Mouse (Mus musculus) urinary bladder, adult 2 months (tissue): ENCODE data around the gene Chgb. TPM values are rescaled to one million over a fixed set of nuclear protein-coding genes. Genes with fewer than 3 reads are reported as not detected.

ENCODE experiments used
- DNase-seq: peaks from one replicate; pipeline ENCODE4 v3.0.0; 2022; ENCODE audit warnings: low spot score
- polyA plus RNA-seq: library from polyadenylated mRNA; depleted of rRNA; stranded (reverse); fragments of >200 nt; gene quantifications from 2 replicates; pipeline ENCODE4 v1.2.3, GENCODE M21; 2012; rRNA removed

The Chgb gene
- polyA plus RNA-seq, result 0.19 and 0.27 TPM in 2 replicates

DNA sequence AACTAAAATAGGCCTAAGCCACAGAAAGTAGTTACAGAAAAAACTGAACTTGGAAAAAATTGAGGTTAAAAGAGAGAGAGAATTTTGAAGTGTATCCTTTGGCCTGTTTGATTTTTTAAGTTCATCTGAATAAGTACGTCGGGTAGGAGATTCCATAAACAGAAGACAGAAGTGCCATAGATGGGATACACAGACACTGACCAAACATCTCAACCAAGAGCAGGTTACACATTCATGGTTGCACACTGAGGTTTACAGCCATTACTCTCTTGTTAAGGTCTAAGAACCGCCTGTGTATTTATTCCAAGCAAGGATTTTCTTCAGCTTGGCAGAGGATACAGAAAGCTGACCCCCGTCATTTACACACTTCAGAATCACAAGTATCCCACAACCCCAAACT, at the start of gene Chgb:
Gene Chgb (plus strand): TSS at position 301 of the 400 bp plus-strand sequence.
- DNase-seq, result no peak

GRCm38 (mm10) chr2:132732940-132733339, 48.1 kb upstream of the Chgb start:
- no peak for DNase-seq

DNA sequence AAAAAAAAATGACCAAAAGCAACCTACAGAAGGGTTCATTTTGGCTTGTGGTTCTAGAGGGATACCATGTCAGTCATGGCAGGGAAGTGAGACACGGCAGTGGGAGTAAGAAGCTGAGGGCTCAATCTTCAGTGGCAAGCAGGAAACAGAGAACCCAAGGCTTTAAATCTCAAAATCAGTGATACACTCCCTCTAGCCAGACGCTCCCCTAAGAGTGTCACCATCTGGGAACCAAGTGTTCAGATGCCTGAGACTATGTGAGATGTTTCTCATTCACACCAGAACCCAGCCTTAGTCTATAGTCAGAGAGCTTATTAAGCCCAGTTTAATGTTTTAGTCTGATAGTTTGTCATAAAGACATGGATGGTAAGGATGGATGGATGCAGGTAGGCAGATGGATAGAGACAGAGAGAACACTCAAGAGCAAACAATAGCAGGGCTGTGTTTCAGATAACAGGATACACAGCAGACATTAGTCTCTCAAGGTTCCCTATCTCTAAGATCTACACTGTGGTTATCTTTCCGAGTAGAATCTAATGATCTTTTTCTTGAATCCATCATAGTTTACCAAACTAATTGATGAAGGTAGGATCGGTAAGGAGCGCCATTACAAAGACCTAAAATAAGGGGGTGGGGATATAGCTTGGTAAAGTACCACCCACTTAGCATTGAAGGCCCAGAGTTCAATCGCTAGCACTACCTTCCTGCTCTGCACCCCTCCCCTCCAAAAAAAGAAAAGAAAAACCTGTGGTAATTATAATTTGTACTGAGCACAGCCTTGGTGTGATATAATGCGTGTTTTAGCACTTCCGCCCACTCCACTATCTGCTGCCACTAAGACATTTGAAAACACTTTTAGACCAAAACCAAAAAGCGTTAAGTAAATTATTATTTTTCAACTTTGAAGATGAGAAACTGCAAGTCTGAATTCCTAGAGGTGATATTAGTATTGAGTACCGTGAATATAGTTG, 47.2 kb upstream of the Chgb start:
- DNase-seq, result no peak

- DNase-seq, result no peak
Measured at GRCm38 (mm10) chr2:132738816-132739432, 42.2 kb upstream of the Chgb start.

DNA sequence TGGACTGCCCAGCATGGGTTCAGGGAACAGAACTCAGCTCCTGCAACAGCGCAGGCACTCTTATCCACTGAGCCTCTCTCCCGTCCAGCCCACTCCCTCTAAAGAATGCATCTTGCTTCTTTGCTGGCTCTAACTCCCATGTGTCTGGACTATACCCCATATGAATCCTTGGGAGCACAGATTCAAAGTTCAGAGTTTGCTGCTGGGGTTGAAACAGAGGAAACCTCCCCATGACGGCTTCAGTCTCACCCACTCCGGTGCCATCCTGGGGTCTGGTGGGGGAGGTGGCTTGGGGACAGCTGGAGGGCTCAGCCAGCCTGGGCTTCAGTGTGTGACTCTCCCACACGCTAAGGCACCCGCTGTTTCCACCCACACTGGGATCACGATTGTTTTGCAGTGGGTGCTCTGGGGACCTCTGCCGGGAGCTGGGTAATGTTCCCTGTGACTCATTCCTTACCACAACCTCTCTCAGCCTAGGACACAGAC, 39.2 kb upstream of the Chgb start:
- no peak for DNase-seq

GRCm38 (mm10) chr2:132744866-132745265, 36.2 kb upstream of the Chgb start:
- no peak for DNase-seq

DNA sequence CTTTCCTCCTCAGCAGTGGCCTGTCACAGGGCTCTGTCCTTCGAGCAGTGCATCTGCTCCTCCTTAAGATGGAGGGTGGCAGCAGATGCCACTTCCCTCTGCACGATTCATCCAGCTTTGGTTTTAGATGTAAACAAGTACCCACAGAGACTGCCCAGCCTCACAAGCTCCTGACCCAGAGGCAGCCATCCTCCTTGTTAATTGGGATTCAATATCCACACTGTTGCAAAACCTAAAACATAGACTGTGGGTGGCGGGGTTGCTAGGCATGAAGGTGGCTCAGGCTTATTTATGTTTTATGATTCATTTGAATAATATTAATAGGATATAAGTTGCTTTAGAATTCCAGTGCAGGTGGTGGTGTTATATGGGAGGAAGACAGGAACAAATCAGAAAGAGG, 35.0 kb upstream of the Chgb start:
- DNase-seq, result no peak

DNA sequence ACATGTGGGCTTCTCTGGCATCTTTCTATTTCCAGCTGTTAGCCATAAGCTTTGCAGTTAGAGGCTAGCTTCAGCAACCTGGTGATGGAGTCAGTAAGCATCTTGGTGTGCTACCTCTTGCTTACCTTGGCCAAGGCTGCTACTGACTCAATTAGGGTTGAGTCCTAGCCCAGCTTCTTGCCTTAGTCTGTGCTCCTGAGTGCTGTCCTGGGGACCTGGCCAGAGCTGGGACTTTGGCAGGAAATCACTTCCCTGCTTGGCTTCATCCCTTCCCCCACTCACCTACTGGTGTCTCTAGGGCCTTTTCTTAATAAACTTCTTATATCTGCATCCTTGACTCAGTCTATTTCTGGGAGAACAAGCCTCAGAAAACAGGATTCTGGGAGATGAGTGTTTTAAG, 30.4 kb upstream of the Chgb start:
- no peak for DNase-seq

DNA sequence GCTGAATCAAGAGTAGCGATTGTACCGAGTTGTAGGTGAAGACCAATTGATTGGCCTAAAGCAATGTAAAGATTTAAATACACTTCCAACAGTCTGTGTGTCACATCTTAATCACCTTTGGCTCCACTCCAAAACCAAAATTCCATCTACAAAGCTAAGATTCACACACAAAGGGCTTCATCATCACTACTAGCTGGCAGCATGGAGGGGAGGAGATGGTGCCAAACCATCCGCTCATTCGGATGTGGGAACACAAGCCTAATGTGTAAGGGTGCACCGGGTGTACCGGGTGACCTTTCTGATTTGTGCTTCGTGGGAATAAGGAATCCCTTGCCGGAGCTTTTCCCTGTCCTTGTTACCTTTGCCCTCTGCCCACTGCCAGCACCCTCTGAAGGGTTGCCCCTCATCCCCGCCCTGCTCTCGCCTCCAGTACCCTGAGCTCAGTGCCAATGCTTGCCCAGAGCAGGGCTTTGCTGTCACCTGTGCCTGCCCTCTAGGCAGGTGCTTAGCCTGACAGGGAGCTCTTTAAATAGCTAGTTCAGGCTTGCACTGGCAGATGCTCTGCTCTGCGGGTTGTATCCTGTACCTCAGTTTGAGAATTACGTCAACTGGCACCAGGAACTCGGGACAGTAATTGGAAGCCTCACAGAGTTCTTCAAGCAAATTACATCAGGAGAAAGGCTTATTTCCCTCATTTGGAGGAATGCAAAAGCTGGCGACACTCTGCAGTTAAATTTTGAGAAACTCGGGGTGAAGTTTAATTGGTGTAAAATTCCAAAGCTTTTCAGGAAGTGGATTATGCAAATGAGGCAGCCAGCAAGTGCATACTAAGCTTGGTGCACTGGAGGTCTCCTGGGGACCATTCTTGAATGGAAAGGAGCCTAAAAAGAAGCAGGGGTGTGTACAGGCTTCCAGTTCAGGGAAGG, 29.7 kb upstream of the Chgb start:
- DNase-seq, result no peak

DNA sequence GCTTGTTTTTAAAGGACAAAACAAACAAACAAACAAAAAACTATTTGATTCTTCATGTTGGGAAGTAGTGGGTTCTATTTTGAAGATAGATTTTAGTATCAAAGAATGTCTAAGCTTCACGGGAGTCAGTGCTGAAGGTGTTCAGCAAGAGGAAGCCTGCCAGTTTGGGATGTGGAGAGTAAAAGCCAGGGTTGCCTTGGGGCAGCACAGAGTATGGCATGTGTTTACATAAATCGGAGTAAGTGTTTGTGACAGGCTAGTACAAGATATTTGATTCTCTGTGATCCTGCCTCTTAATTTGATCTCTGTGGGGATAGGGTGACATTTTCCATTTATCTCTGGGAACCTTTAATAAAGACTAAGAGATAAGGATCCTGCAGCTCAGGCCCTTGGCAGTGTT, 28.7 kb upstream of the Chgb start:
- no peak for DNase-seq

GRCm38 (mm10) chr2:132753137-132753536, 27.9 kb upstream of the Chgb start:
- DNase-seq, result no peak

- no peak for DNase-seq
Measured at GRCm38 (mm10) chr2:132757911-132758310, 23.2 kb upstream of the Chgb start.

- no peak for DNase-seq
Measured at GRCm38 (mm10) chr2:132770822-132771221, 10.3 kb upstream of the Chgb start.

DNA sequence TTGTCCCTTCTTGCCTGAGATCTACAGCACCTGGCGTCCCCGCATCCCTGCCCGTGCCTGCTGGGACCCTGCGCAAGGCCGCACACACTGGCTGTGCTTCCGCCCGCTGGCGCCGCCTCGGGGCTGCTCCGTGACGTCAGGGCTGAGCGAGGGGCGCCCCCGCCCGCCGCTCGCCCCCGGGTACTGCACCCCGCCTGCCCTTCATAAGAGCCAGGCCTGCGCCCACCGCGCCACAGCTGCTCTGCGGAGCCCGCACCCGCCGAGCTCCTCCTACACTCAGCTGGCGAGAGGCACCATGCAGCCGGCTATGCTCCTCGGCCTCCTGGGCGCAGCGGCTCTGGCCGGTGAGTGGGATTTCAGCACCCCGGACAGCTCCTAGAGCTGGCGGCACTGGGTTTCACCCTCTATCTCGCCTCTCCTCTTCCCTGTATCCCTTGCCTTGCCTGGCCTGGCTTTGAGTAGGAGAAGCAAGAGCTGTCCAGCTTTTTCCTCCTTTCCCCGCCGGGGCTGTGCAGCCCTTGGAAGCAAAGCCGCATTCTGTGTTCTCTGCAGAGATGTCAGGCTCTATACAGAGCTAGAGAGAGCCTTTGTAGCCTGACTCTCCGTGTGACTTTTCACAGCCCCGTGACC, 476 bp downstream of the Chgb start:
- peak; percentile 75 for DNase-seq

DNA sequence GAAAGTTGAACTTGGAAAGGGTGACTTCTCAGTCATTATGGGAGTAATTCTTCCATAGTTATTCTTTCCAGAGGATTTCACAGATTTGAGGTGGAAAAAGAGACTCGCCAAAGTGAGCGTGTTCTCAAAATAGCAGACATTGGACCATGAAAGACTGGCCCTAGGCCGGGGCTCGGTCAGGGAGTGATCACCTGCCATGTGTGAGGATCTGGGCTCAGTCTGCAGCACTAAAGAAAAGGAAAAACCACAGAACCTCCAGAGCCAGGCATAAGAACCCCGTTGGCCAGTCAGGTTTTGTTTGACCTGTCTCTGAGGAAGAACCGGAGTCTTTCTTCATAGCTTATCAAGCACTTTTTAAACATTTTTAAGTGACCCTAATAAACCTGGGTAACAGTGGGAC, 3.0 kb downstream of the Chgb start:
- no peak for DNase-seq

DNA sequence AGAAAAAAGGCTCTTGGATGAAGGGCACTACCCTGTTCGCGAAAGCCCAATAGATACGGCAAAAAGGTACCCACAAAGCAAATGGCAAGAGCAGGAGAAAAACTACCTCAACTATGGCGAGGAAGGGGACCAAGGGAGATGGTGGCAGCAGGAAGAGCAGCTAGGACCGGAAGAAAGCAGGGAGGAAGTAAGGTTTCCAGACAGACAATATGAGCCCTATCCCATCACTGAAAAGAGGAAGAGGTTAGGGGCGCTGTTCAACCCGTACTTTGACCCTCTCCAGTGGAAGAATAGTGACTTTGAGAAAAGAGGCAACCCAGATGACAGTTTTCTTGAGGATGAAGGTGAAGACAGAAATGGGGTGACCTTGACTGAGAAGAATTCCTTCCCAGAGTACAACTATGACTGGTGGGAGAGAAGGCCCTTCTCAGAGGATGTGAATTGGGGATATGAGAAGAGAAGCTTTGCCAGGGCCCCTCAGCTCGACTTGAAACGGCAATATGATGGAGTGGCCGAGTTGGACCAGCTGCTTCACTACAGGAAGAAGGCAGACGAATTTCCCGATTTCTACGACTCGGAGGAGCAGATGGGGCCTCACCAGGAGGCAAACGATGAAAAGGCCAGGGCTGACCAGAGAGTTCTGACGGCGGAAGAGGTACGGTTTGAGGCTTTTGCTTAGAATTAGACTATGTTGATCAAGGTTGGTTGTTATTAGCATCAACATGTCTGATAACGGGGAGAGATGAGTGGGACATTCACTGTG, 12.5 kb downstream of the Chgb start:
- no peak for DNase-seq

DNA sequence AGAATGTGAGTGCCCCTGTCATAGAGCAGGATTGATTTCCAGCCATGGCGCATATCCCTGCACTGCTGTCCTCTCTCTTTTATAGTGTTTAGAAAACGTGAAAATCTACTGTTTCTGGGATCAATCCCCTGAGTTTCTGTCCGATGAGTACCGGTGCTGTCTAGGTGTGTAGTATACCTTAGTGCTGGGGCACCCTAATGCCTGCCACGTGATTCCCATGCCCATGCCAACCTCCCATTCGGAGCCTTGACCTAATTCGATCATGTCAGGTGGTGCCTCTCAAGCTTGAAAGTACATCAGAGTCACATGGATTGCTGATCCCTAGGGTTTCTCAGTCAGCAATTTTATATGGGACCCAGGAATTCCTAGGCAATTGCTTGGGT, 13.1 kb downstream of the Chgb start:
- no peak for DNase-seq

DNA sequence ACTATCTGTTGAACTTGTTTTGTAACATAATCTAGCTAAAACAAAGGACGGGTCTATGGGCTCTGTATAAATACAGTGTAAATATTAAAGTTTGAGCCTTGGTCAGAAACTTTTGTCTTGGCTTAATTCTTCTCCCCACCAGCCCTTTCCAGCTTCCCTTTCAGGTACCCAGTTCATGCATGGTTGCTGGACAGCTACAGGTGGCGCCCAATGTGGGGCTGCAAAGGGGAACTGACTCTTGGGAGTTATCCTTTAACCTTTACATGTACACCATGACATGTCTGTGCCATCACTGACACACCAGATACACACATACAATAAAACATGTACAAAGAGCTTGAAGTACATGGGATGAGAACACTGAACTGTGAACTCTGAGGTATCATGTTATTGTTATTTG, 21.9 kb downstream of the Chgb start:
- DNase-seq, result no peak

DNA sequence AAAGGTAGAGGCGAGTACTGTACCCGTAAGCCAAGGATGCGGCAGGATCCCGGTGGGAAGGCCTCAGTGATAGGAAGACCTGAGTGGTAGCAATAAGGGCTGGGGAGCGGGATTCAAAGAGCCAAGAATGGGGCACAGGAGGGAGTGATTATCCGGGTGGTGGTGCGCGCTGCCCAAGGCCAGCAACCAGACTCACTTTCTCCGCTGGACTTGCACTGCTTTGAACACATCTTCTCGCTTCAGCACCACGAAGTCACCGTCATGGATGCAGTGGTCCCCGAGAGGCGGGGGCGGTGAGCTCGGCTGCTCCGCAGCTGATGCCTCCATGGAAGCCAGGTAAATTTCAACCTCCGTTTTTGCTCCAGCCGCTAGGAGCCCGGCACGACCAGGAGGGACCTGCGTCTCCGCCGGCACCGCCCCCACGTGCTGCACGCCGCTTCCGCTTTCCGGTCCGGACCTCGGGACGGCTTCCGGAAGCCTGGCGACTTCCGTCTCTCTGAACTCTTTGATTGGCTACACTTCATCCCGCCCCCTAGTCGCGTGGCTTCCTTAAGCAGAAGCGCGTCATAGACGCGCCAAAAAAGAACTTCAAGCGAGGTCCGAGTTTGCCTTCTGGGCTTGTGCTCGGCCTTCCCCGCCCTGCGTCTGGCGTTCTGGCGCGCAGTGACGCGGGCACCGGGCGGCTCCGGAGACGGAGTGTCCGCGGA, 34.7 kb downstream of the Chgb start, which contains the start of the genes Trmt6 and Mcm8:
Gene Trmt6 (minus strand): TSS at position 448 of the 707 bp plus-strand sequence.
Gene Mcm8 (plus strand): TSS at position 534 of the 707 bp plus-strand sequence.
- DNase-seq, result peak; percentile 66

GRCm38 (mm10) chr2:132841071-132841470, 60.0 kb downstream of the Chgb start:
- no peak for DNase-seq
